Mouse (Mus musculus) lung, postnatal 0 days (tissue): Measurements from ENCODE around the gene Nat9. TPM values are rescaled to one million over a fixed set of nuclear protein-coding genes. Genes with fewer than 3 reads are reported as not detected.

Source experiments
- ATAC-seq: fragments of 200-750 bp; cut with Nextera tagmentation; 2 replicates; pipeline ENCODE4 v1.8.0; 2017; ENCODE audit warnings: moderate library complexity
- DNase-seq: peaks from one replicate; pipeline ENCODE4 v3.0.0-alpha.2; 2016; ENCODE audit warnings: low spot score
- H3K27ac ChIP-seq: fragments of 300-500 bp; sonication (generic); 2 replicates; pipeline ENCODE4 v1.5.1; 2014; ENCODE audit warnings: antibody characterized with exemption, mild to moderate bottlenecking, low read length, mixed read lengths
- H3K27me3 ChIP-seq: fragments of 300-500 bp; sonication (generic); replicated peaks from 2 replicates; pipeline ENCODE4 v1.6.1; 2014; ENCODE audit warnings: low read length, mixed read lengths; ENCODE audit not compliant: insufficient read depth
- H3K36me3 ChIP-seq: fragments of 300-500 bp; sonication (generic); 2 replicates; pipeline ENCODE4 v1.6.1; 2014; ENCODE audit warnings: low read length, mixed read lengths; ENCODE audit not compliant: insufficient read depth
- H3K4me1 ChIP-seq: fragments of 300-500 bp; sonication (generic); 2 replicates; pipeline ENCODE4 v1.6.1; 2014; ENCODE audit warnings: antibody characterized with exemption, low read depth, low read length, mixed read lengths; ENCODE audit not compliant: insufficient read depth
- H3K4me2 ChIP-seq: fragments of 300-500 bp; sonication (generic); replicated peaks from 2 replicates; pipeline ENCODE4 v1.6.1; 2014; ENCODE audit warnings: low read depth, mild to moderate bottlenecking, low read length, moderate library complexity, mixed read lengths
- H3K4me3 ChIP-seq: fragments of 300-500 bp; sonication (generic); 2 replicates; pipeline ENCODE4 v1.5.1; 2014; ENCODE audit warnings: low read depth, low read length
- H3K9ac ChIP-seq: fragments of 300-500 bp; sonication (generic); replicated peaks from 2 replicates; pipeline ENCODE4 v1.6.1; 2014; ENCODE audit warnings: low read depth, mild to moderate bottlenecking
- H3K9me3 ChIP-seq: fragments of 300-500 bp; sonication (generic); 2 replicates; pipeline ENCODE4 v1.6.1; 2016; ENCODE audit warnings: low read length, mixed read lengths
- CTCF ChIP-seq: IDR thresholded peaks from 2 replicates; pipeline ENCODE4 v1.5.1; 2016; ENCODE audit warnings: antibody characterized with exemption, mild to moderate bottlenecking
- EP300 ChIP-seq: IDR thresholded peaks from 2 replicates; pipeline ENCODE4 v1.6.1; 2016; ENCODE audit warnings: antibody characterized with exemption, mild to moderate bottlenecking, control low read depth
- WGBS: fragments of 180-500 bp; shearing (Covaris S2); extraction: QIAGEN DNeasy Blood & Tissue Kit; methylation state at CpG from one replicate; pipeline ENCODE4 v1.1.7; 2014; 5-methylcytosine and 5-hydroxymethylcytosine counted together
- polyA plus RNA-seq: library from polyadenylated mRNA; unstranded; fragments of >200 nt; fragmentation: Nextera tagmentation; extraction: Ambion mirVana; gene quantifications from 2 replicates; pipeline ENCODE4 v1.2.1, GENCODE M21; 2015

Nat9 gene
- polyA plus RNA-seq, 1 experiment from 2014 or later: 30.3 TPM

DNA sequence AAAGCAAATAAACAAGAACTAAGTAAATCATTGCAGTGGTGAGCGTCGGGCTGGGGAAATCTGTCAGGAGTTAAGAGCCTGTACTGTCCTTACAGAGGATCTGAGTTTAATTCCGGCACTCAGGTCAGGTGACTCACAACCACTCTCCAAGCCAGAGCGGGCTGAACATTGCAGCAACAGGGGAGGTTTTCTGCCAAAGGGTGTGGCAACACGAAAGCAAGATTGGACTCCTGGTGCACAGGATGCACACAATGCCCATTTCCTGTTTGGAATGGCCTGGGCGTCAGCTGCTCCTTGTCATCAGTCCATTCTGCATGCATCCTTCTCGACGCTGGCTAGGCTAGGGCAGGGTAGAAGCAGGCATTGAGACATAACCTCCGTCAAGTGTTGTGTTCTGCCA lies 31.6 kb upstream of the Nat9 start:
- Histone ChIP-seq H3K9ac (no peak overlapping the region), H3K4me1 (peaks cover 33% of the 10 kb centered on the region), H3K9me3 (no peaks in the 10 kb centered on the region), H3K4me3 (no peak overlapping the region), H3K27me3 (no peaks in the 10 kb centered on the region), H3K36me3 (no peaks in the 10 kb centered on the region), H3K27ac (peak overlapping the region; percentile 48), H3K4me2 (0 out of 2 replicates have a peak overlapping the region, but pooled peaks have one; percentile 3)
- DNase-seq (peak; percentile 90), ATAC-seq (peak; percentile 84)
- 14% methylated on average over 9 of the region's 9 CpGs for WGBS
- TF ChIP-seq CTCF: no peak
- TF ChIP-seq EP300: peak; percentile 87

DNA sequence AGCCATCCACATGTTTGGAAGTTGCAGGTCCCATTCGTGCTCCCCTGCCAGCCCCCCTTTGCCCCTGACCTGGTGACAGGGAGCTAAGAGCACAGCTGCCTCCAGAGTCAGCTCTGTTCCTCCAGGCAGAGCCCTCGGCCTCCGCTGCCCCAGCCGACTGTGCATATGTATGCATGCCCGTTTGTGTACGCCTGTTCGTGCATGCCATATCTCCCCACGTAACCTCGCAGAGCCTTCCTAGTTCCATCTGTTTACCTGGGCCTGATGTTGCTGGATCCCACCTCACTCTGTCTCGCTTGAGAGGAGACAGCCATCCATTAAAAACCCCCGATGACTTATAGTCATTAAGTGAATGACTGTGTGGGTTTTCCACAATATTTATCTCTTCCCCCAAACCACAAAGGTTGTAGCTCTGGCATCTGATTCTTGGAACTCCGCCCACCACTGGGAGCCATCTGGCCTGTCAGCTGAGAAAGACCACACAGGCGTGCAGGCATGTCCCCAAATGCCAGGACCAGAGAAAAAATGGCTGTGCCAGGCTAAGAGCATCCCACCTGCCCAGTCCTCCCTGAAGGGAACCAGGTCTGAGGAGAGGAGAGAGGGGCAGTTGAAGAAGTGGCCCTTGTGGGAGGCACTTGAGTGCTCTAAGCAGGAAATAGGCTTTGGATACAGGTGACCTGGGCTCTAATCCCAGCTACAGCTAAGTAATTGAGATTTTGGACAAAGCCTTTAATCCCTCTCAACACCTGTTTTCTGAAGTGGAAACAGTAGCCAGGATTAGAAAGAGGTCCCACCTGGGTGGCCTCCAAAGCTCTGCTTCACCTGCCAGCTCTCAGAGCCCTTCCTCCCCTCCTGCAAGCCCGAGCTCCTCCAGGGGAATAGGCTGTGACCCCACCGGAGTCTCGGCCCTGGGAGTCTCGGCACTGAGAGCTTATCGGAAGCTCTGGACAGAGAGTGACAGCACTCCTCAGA lies 30.1 kb upstream of the Nat9 start:
- no peak overlapping the region for H3K4me3 ChIP-seq
- no peak overlapping the region for H3K4me2 ChIP-seq
- no peak overlapping the region for H3K9ac ChIP-seq
- no peaks in the 10 kb centered on the region for H3K36me3 ChIP-seq
- DNase-seq (no peak), ATAC-seq (no peak)
- peak overlapping the region; percentile 48; the same call in 1 of the 2 replicates for H3K27ac ChIP-seq
- 57% methylated on average over 18 of the region's 18 CpGs for WGBS
- TF ChIP-seq CTCF: no peak
- TF ChIP-seq EP300: no peak
- H3K9me3 ChIP-seq: no peaks in the 10 kb centered on the region
- H3K27me3 ChIP-seq: no peaks in the 10 kb centered on the region
- peaks cover 29% of the 10 kb centered on the region for H3K4me1 ChIP-seq

DNA sequence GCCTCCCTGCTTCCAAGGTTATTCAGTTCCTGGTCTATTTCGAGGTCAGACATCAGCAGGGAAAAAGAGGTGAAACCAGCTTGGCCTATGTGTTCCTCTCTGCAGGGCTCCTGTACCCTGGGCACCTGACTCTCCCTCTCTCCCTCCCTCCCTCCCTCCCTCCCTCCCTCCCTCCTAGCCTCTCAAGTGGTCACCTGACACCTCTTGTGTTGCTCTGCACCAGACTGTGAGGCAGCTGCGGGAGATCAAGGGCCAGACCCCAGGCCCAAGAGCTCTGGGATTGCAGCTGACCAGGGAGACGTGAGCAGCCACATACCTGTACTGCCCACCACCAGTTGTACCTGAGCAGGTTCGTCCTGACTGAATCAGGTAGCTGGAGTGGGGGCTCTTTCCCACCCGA lies 27.5 kb upstream of the Nat9 start:
- no peak overlapping the region for H3K4me3 ChIP-seq
- no peak overlapping the region for H3K9ac ChIP-seq
- ATAC-seq: peak; percentile 51
- H3K36me3 ChIP-seq: no peaks in the 10 kb centered on the region
- no peak overlapping the region for H3K4me2 ChIP-seq
- no peak for TF ChIP-seq CTCF
- TF ChIP-seq EP300: no peak
- H3K4me1 ChIP-seq: peaks cover 20% of the 10 kb centered on the region; the same call in 1 of the 2 replicates
- H3K27me3 ChIP-seq: no peaks in the 10 kb centered on the region
- DNase-seq: peak; percentile 50
- no peaks in the 10 kb centered on the region for H3K9me3 ChIP-seq
- 31% methylated on average over 5 of the region's 5 CpGs for WGBS
- no peak overlapping the region for H3K27ac ChIP-seq

DNA sequence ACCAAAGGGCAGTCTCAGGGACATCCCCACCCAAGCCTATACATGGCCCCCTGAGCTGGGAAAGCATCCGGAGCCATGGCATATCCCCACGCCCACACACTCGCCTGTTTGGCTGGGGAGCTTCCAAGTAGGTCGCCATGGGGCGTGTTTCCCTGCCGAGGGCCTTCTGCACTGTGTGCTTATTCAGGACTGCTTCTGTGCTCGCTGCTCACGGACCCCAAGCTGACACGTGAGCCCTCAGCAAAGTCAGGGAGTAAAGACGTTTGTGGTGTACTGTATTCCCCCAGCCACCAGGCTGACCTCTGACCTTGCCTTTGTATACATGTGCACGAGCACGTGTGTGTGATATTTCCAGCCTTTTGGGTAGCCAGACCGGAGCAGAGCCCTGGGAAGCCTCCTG lies 24.5 kb upstream of the Nat9 start:
- TF ChIP-seq EP300 (no peak), CTCF (no peak)
- DNase-seq (no peak), ATAC-seq (no peak)
- no peak overlapping the region for H3K9ac ChIP-seq
- 52% methylated on average over 13 of the region's 13 CpGs for WGBS
- H3K36me3 ChIP-seq: peaks cover 2% of the 10 kb centered on the region
- no peaks in the 10 kb centered on the region for H3K27me3 ChIP-seq
- no peak overlapping the region for H3K4me3 ChIP-seq
- H3K27ac ChIP-seq: no peak overlapping the region
- H3K4me1 ChIP-seq: no peaks in the 10 kb centered on the region
- no peak overlapping the region for H3K4me2 ChIP-seq
- no peaks in the 10 kb centered on the region for H3K9me3 ChIP-seq

DNA sequence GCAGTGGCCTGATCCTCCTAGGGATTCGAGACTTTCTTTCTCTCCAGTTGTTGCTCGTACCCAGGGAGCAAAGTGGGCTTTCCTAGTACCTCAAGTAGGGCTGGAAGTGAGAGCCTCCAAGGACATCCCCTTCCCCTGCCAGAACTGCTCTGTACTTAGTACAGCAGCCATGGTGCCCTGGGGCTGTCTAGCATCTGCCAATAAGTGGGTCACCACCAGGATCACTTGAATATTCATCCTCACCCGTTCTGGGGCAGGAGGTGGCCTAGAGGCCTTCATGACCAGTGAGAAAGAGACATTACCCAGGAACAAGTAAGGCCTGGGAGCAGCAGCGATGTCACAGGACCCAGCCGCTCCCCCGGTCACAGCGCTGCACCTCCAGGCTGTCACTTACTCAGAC lies 22.3 kb upstream of the Nat9 start:
- no peak for TF ChIP-seq CTCF
- TF ChIP-seq EP300: no peak
- WGBS: 84% methylated on average over 7 of the region's 7 CpGs
- peaks cover 8% of the 10 kb centered on the region for H3K36me3 ChIP-seq
- H3K27me3 ChIP-seq: no peaks in the 10 kb centered on the region
- ATAC-seq (no peak), DNase-seq (no peak)
- H3K4me1 ChIP-seq: no peaks in the 10 kb centered on the region
- no peaks in the 10 kb centered on the region for H3K9me3 ChIP-seq
- no peak overlapping the region for H3K4me2 ChIP-seq
- H3K4me3 ChIP-seq: no peak overlapping the region
- peak overlapping the region; percentile 51; the same call in 1 of the 2 replicates for H3K27ac ChIP-seq
- no peak overlapping the region for H3K9ac ChIP-seq

DNA sequence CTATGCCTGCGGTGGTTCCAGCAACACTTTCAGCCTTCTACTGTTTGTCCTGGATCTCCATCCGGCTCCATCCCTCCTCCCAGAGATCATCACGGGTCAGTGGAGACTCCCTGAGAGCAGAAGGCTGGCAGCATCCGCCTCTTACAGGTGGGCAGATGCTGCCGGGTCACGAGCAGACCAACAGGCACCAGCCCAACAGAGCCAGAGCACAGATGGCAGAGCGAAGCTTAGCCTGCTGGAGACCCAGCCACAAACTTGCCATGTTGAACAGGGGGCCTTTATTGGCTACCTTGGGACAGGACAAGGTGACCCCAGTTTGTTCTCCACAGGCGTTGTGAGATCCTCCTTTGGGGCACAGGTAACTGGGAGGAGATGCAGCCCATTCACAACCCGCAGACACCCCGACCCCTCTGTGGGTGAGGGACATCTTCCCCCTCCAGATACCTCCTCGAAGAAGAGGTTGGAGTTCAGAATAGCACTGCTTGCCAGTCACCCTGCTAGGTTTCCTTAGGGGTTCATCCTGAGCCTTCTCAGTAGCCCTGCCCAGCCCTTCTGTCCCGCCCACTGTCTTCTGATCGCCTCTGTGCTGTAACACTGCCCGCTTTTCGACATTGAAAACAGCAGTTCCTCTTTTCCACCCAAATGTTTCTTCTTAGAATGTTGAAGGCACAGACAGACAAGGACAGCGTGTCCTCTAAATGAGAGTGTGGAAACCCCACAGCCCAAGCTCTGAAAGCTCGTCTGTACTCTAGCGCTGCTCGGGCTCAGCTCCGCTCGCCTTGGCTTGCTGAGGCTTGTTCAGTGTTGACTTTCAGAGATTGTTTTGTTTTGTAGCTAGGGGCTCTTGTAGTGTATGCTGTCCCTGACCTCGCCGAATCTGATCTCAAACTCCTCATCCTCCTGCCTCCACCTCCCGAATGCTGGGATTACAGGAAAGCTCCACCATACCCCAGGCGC lies 21.4 kb upstream of the Nat9 start:
- no peak overlapping the region for H3K4me2 ChIP-seq
- ATAC-seq: peak; percentile 50; the same call in 1 of the 2 replicates
- peak; percentile 52 for DNase-seq
- H3K4me3 ChIP-seq: no peak overlapping the region
- no peak overlapping the region for H3K9ac ChIP-seq
- 79% methylated on average over 25 of the region's 25 CpGs for WGBS
- H3K9me3 ChIP-seq: no peaks in the 10 kb centered on the region
- H3K27ac ChIP-seq: peak overlapping the region; percentile 51; the same call in 1 of the 2 replicates
- H3K36me3 ChIP-seq: peaks cover 8% of the 10 kb centered on the region
- no peaks in the 10 kb centered on the region for H3K4me1 ChIP-seq
- H3K27me3 ChIP-seq: no peaks in the 10 kb centered on the region
- no peak for TF ChIP-seq EP300
- no peak for TF ChIP-seq CTCF
